Mouse (Mus musculus) embryo, embryonic 10.5 days (tissue): ENCODE data around the gene Gm20388.

Experiments used
- DNase-seq: peaks from one replicate; pipeline ENCODE4 v3.0.0-alpha.2; 2015; ENCODE audit warnings: low spot score

Gene Gm20388

GRCm38 (mm10) chr8:123635671-123636070, 3725.0 kb downstream of the Gm20388 start:
- DNase-seq = no peak

DNA sequence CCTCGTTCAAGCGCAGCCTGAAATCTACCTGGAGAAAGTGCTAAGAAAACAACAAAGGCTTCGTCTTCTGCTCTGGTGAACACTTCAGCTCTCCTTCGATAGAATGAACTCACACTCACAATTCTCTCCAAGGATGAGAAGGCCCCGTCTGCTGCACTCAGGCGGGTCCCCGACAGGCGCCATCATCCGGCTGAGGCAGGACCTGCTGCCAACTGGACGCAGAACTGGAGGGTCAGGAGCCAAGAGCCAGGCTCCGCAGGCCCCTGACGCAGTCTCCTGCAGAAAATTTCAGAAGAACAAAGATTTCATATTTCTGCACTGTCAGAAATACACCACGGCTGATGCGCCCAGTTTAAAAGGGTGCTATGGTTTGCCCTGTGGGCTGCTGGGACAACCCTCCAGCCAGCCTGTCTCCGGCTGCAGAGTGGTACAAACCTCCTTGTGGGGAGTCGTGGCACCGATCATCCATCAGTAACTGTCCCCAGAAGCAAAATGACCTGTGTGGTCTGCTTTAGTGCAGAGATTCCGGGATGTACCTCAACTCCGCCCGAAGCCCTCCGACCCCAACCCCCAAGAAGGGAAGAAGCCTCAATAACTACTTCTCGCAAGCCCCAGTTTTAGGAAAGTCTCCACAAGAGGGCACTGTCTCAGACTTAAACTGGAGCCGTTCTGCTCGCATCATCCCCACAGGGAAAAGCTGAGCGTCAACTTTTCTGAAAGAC, 3732.8 kb downstream of the Gm20388 start:
- peak; percentile 93 for DNase-seq

DNA sequence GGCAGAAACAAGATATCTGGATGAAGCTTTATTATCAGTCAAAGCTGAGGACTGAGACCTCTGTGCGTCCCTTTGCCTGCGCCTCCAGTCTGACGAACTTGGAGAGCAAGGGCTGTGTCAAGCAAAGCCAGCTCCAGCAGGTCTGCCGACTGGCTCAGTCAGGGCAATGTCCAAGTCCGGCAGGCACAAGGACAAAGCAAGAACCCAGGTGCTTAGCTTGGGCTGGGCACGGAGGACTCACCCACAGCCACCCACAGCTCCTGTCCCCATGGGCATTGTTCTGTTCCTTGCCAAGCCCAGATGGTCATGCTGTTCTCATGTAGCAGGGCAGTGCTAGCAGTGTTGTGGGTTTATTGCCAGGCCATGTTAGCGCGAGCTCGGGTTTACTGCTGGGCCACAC, 3734.6 kb downstream of the Gm20388 start:
- DNase-seq = no peak

- no peak for DNase-seq
These were observed 3737.9 kb downstream of the Gm20388 start for GRCm38 (mm10) chr8:123648245-123649170.

DNA sequence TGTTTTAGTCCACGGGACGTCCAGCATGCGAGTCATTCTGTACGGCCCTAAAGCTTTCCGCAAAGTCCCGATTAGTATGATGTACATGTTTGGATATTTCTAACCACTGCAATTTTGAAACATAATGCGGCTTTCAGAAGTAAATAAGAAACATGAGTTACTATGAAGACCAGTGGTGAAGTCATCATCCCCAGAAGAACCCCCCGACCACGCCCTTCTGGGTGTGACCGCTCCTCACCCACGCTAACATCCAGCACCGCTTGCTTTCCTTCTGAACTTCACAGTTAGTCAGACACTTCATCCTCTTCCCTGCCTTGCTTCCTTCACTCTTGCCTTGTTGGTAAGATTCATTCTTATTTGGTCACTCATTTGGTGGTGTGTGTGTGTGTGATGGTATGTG, 3738.8 kb downstream of the Gm20388 start:
- no peak for DNase-seq

DNA sequence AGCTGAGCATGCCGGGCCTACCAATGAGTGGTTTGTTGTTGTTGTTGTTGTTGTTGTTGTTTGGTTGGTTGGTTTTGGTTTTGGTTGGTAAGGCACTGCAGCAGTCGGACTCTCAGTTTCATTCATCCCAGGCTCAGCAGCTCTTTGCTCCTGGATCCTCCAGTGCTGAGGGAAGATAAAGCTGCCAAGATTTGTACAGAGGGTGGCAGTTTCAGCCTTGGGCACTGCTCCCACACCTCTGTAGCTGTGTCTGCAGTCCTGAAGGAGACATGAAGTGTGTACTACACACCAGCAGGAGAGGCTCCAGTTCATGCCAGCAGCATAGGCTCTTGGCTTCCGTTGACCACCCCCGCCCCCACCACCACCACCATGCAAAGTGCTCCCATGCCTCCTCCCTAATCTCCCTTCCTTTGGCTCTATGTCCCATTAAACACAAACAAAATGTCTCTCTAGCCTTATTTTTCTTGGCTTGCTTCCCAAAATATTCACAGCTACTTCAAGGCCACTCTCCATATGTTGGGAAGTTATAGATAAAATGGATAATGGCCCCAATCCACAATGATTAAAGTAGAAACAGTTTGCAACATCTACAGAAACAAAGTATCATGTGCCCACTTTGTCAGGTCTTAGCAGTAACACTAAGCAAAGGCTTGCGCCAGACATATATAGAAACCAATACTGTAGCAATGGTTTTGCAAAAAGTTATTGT, 3740.9 kb downstream of the Gm20388 start:
- no peak for DNase-seq

DNA sequence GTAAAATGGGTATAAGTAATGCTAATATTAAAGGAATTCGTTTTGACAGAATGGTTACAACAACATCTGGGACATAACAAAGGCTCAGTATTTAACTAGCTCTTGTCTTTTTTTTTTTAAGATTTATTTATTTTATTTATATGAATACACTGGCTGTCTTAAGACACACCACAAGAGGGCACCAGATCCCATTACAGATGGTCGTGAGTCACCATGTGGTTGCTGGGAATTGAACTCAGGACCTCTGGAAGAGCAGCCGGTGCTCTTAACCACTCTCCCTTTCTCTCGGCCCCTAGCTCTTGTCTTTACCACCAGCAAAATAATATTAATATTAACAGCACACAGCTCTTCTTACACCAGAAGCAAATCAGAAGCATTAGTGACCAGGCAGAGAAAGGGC, 3742.0 kb downstream of the Gm20388 start:
- DNase-seq = no peak

DNA sequence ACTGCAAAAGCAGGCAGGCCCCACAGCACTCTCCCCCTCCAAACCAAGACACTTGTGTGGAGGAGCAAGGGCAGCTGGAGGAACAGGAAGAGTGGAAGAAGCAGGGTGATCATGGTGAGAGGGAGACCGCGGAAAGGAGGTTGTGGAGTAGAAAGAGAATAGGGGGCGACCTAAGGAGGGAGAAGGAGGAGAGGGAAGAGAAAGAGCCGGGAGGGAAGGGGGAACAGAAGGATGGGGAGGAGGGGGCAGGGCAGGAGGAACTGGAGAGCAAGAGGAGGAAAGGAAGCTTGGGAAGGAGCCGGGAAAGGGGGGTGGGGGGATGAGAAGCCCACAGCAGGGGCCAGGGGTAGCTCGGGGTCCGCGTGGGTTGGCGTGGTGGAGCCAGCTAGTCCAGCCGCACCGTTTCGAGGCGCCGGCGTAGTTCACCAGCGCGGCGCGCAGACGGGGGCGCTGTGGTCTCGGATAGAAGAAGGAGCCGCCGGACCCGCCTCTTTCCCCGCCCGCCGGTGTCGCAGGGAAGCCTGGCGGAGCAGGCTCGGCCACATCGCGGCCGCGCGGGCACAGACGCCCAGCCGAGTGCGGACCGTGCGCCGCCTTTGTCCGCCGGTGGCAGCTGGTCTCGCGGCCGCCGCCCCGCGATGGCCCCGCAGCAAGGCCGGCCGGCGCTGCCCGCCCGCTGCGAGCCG, 3742.8 kb downstream of the Gm20388 start, which contains the start of gene Rhou:
Rhou (plus strand) TSS at position 622 of the 686 bp plus-strand sequence.
- DNase-seq = peak; percentile 95

GRCm38 (mm10) chr8:123653994-123654569, 3743.4 kb downstream of the Gm20388 start:
- peak; percentile 73 for DNase-seq

DNA sequence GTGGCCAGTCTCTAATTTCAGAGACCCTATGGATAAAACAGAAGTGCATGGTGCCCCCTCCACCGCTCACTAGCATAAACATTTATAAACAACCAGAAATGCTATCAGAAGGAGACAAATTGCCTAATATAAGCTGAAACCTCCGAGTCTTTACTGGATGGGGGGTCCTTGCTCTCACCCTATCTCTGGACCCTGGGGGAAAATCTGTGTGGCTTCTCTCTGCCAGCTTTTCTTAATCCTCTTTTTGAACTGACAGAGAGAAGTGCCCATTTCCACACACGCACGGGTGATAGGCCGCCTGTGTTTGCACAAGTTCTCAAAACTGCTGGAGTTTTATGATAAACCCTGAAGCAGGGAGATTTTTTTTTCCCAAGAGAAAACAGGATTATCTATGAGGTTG, 3744.1 kb downstream of the Gm20388 start:
- DNase-seq = no peak

- peak; percentile 70 for DNase-seq
These were observed 3744.7 kb downstream of the Gm20388 start for GRCm38 (mm10) chr8:123655351-123655779.

- no peak for DNase-seq
These were observed 3747.2 kb downstream of the Gm20388 start for GRCm38 (mm10) chr8:123657826-123658225.

GRCm38 (mm10) chr8:123659469-123660057, 3748.9 kb downstream of the Gm20388 start:
- no peak for DNase-seq

- DNase-seq = no peak
These were observed 3750.9 kb downstream of the Gm20388 start for GRCm38 (mm10) chr8:123661515-123661914.

DNA sequence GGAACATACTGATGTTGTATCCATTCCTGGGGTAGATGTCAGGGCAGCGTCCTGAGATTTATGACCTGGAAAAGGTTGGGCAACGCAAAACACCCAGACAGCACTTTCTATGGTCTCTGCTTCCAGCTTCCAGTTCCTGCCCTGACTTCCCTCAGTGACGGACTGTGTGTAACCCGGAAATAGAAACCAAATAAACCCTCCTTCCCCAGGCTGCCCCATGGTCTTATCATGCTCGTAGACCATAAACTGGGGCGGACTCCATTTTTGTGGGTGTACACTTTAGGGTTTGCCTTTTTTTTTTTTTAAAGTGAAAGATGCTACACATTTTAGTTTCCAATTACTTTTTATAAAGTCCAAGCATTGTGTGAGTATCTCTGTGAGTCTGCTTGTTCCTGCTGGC, 3754.9 kb downstream of the Gm20388 start:
- DNase-seq = no peak

DNA sequence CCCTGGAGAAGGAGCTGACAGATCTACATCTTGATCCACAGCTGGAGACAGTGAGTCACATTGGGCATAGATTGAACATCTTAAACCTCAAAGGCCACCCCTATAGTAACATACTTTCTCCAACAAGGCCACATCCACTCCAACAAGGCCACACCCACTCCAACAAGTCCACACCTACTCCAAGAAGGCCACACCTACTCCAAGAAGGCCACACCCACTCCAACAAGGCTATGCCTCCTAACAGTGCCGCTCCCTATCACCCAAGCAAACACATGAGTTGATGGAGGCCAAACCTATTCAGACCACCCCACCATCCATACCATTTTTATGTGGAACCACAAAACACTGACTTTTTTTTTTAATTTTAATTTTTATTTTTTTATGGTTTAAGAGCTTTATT, 3756.2 kb downstream of the Gm20388 start:
- DNase-seq = no peak

DNA sequence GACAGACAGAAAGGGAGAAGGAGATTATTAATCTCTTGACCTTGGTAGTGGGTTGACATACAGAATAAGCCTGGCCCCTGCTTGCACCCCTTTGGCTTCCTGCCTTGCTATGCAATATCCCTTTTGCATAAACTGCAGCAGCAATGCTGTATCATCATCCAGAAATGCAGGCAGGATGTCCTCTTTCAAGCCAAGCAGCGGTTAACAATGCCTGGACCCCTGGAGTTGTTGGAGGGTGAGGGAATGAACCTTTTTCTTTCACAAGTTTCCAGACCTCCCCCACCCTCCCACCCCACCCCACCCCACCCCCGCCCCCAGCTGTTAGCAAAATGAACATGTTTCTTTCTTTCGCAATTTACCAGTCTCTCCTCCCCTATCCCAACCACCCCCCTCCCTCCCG, 3758.0 kb downstream of the Gm20388 start:
- DNase-seq = no peak

DNA sequence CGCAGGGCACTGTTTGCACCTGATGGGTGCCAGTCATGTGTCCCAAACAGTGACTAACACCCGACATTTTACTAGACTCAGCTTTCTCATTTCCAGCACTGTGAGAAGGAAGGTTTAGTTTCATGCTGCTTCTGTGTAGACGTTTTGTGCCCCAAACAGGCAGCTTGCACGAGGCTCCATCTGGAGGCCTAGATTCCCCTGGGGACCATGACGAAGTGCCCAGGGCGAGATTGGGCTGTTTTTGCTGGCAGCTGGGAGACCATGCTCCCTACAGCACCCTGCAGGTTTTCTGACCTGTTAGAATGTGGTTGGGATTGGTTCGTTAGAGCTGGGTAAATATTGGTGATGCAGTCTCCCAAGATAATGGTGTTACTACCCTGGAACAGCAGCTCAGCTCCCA, 3760.1 kb downstream of the Gm20388 start:
- DNase-seq = no peak

DNA sequence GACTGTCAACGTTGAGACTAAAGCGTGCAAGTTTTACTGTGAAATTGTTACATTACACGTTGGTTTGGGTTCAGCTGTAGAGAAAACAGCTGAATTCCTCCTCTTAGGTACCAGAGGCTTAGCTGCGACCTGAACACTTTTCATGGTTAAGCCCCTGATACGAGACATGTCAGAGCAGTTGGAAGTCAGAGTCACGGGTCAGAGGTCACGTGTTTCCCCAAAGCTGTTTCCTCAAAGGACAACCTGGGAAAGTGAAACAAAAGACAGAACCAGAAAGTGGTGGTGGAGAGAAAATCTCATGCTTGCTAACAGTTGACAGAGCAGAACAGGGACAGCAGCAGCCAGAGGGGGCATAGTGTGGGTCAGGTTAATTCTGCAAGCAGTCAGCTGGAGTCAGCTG, 3760.8 kb downstream of the Gm20388 start:
- DNase-seq = no peak

DNA sequence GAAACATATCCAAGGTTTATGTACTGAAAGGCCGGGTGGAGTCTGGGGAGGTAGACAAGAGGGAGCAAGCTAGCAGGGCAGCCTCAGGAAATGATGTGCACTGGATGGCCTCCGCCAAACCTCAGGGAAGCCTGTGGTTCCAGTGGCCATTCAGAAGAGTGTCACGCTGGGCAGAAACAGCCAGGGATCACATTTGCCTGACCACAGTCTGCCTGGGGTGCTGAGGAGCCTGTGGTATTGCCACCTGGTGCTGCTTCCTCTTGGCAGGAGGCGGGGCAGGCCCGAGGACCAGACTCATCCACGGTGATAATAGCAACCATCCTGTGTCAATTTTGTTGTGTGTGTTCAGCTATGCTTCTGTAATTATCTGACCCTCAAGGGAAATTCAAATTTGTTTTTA, 3762.0 kb downstream of the Gm20388 start:
- no peak for DNase-seq

DNA sequence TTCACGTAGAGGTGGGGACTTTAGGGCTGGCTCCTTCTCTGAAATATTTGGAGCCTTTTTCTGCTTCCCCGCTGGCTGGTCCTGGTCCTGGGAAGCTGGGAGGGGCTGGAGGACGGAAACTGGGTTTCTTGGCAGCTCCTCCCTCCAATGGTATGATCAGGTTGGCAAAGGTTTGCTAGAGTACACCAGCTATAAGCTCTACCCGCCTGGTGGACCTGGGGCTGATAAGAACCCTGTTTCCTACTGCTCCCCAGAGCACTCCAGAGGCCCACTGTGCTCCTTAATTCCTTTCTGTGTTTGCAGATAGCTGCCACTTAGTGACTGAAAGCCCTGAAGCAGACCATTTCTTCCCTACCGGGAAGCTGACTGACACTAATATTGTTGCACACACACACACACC, 3765.0 kb downstream of the Gm20388 start:
- DNase-seq = no peak
